Mouse (Mus musculus) megakaryocyte, embryonic 14.5 days (primary cell): ENCODE results near the gene Nrxn1.

Experiments used
- FLI1 ChIP-seq: IDR thresholded peaks from 2 replicates; pipeline ENCODE4 v1.6.1; 2012; ENCODE audit warnings: low read length, inconsistent platforms, mixed read lengths
- GATA1 ChIP-seq: IDR thresholded peaks from 3 replicates; pipeline ENCODE4 v1.6.1; 2012; ENCODE audit warnings: mixed read lengths, low read length, inconsistent platforms, borderline replicate concordance

DNA sequence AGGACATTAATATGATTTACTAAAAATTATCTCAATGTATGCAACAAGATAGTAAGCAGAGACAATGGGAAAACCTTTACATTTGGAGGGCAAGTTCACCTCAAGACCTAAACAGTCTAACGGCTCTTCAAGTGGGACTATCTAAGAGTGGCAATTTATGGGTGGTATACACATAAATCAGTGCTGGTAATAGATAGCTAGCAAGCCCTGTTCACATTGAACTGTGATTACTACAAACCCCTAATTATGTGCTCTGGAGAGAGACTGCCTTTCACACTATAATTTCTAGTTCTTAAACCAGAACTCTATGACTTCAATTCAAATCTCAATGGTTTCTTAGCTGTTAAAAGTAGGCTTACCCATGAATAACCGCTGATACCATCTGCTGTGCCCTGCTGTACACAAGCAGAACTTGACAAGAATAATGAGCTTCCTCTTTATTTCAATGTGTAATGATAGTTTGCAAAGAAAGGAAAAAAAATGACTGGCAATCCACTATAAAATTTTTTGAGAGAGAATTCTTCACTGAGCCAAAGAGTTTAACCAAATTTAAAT, 453.8 kb downstream of the Nrxn1 start:
- TF ChIP-seq FLI1 (no peak), GATA1 (no peak)
